Mouse (Mus musculus) limb, embryonic 11.5 days (tissue): ENCODE measurements around the gene Top2a. TPM values are rescaled to one million over a fixed set of nuclear protein-coding genes. Genes with fewer than 3 reads are reported as not detected.
A peak's percentile ranks its signal among the peaks of the same experiment; 100 is the strongest.

Experiments used
- ATAC-seq: fragments of 200-750 bp; cut with Nextera tagmentation; 2 replicates; pipeline ENCODE4 v1.8.0; 2017; ENCODE audit warnings: low read depth; ENCODE audit not compliant: insufficient number of reproducible peaks, low FRiP score, low TSS enrichment
- DNase-seq: peaks from one replicate; pipeline ENCODE4 v3.0.0-alpha.2; 2015; ENCODE audit warnings: low spot score
- H3K27ac ChIP-seq: fragments of 300-500 bp; sonication (generic); replicated peaks from 2 replicates; pipeline ENCODE4 v1.5.1; 2014; ENCODE audit warnings: low read depth, mild to moderate bottlenecking, low read length
- H3K27me3 ChIP-seq: fragments of 300-500 bp; sonication (generic); 2 replicates; pipeline ENCODE4 v1.6.1; 2014; ENCODE audit warnings: mild to moderate bottlenecking, low read length, mixed read lengths; ENCODE audit not compliant: control insufficient read depth, insufficient read depth
- H3K36me3 ChIP-seq: fragments of 300-500 bp; sonication (generic); 2 replicates; pipeline ENCODE4 v1.6.1; 2014; ENCODE audit warnings: mild to moderate bottlenecking, low read length, moderate library complexity, mixed read lengths; ENCODE audit not compliant: control insufficient read depth, insufficient read depth
- H3K4me1 ChIP-seq: fragments of 300-500 bp; sonication (generic); 2 replicates; pipeline ENCODE4 v1.6.1; 2014; ENCODE audit warnings: low read length, mixed read lengths; ENCODE audit not compliant: control insufficient read depth, insufficient read depth
- H3K4me2 ChIP-seq: fragments of 300-500 bp; sonication (generic); 2 replicates; pipeline ENCODE4 v1.6.1; 2014; ENCODE audit warnings: low read depth, mild to moderate bottlenecking, moderate library complexity; ENCODE audit not compliant: severe bottlenecking
- H3K4me3 ChIP-seq: fragments of 300-500 bp; sonication (generic); 2 replicates; pipeline ENCODE4 v1.5.1; 2014; ENCODE audit warnings: low read depth, low read length
- H3K9ac ChIP-seq: fragments of 300-500 bp; sonication (generic); 2 replicates; pipeline ENCODE4 v1.6.1; 2014; ENCODE audit warnings: mild to moderate bottlenecking, low read length
- H3K9me3 ChIP-seq: fragments of 300-500 bp; sonication (generic); 2 replicates; pipeline ENCODE4 v1.6.1; 2016; ENCODE audit warnings: low read length; ENCODE audit not compliant: control insufficient read depth
- WGBS: fragments of 180-500 bp; shearing (Covaris S2); extraction: QIAGEN DNeasy Blood & Tissue Kit; methylation state at CpG from one replicate; pipeline ENCODE4 v1.1.7; 2014; 5-methylcytosine and 5-hydroxymethylcytosine counted together
- polyA plus RNA-seq: library from polyadenylated mRNA; unstranded; fragments of >200 nt; fragmentation: Nextera tagmentation; extraction: Ambion mirVana; gene quantifications from 2 replicates; pipeline ENCODE4 v1.2.1, GENCODE M21; 2014

Gene Top2a
- polyA plus RNA-seq, 1 experiment from 2014 or later, result 422 TPM

- H3K4me3 ChIP-seq, result no peak overlapping the region
- H3K36me3 ChIP-seq, result peaks cover 13% of the 10 kb centered on the region
- DNase-seq (no peak), ATAC-seq (no peak)
- no peak overlapping the region for H3K9ac ChIP-seq
- no peak overlapping the region for H3K27ac ChIP-seq
- no peak overlapping the region for H3K4me2 ChIP-seq
- H3K9me3 ChIP-seq, result no peaks in the 10 kb centered on the region
- peaks cover 42% of the 10 kb centered on the region for H3K4me1 ChIP-seq
- H3K27me3 ChIP-seq, result no peaks in the 10 kb centered on the region
- WGBS, result 87% methylated on average over 7 of the region's 7 CpGs
These were observed 74.0 kb downstream of the Top2a start for GRCm38 (mm10) chr11:98949958-98950460.

DNA sequence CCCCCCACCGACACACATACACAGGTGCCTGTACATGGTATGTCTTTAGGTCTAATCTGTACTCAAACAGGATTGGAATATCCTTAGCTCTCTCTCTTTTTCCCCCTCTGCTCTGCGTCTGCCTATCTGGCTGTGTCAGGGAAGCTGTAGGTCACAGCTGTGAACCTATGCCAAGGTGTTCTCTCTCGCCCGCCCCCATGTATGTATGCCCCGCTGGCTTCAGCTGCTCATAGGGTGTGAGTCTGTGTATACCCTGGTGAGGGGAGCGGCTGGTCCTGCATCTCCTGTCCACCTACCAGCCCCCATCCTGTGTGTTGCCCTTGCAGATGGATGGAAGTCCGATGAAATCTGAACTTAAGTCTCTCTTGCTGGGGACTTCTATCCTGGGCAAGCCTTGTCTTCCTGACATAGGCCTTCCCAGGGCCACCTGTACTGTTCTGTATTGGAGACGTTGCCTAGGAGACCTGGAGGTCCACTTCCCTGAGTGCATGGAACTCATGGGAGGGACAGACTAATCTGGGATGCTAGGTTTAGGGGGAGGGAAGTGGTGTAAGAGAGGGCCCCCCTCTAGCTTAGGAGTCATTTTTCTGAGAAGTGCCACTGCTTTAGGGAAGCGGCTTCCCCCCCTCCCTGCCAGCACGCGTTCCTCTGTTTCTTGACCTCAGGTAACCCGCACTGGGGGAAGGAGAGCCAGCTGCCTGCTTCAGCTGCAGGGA is 74.6 kb downstream of the Top2a start:
- peaks cover 42% of the 10 kb centered on the region for H3K4me1 ChIP-seq
- no peak overlapping the region for H3K4me3 ChIP-seq
- H3K36me3 ChIP-seq, result peaks cover 13% of the 10 kb centered on the region
- DNase-seq (no peak), ATAC-seq (no peak)
- 77% methylated on average over 12 of the region's 12 CpGs for WGBS
- no peaks in the 10 kb centered on the region for H3K27me3 ChIP-seq
- no peak overlapping the region for H3K9ac ChIP-seq
- H3K4me2 ChIP-seq, result no peak overlapping the region
- H3K27ac ChIP-seq, result no peak overlapping the region
- no peaks in the 10 kb centered on the region for H3K9me3 ChIP-seq

DNA sequence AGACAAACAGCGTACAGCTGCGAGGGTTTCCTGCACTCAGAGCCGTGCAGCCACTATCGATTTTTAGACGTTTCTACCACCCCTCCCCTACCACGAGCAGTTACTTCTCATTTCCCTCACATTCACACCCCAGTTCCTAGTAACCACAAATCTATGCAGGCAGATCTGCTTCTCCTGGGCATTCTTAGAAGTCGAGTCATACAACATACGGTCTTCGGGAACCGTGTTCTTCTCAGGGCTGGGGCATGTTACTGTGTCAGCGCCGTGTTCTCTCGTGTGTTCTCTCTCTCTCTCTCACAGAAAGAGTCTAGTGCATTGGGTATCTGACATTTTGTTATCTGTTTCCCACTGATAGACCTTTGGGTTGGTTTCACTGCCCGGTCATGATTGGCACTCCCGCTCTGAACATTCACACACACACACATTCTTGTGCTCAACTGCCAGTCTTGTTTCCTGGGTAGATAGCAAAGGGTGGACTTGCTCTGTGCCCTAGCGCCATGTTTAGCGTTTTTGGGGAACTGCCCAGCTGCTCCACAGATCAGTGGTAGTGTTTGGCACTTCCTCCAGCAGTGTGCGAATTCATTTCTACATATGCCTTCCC is 75.9 kb downstream of the Top2a start:
- Histone ChIP-seq H3K4me1 (peaks cover 43% of the 10 kb centered on the region), H3K9me3 (no peaks in the 10 kb centered on the region), H3K36me3 (peaks cover 13% of the 10 kb centered on the region), H3K4me2 (no peak overlapping the region), H3K27me3 (no peaks in the 10 kb centered on the region), H3K4me3 (no peak overlapping the region), H3K9ac (no peak overlapping the region), H3K27ac (no peak overlapping the region)
- 86% methylated on average over 18 of the region's 18 CpGs for WGBS
- no peak for DNase-seq
- no peak for ATAC-seq

DNA sequence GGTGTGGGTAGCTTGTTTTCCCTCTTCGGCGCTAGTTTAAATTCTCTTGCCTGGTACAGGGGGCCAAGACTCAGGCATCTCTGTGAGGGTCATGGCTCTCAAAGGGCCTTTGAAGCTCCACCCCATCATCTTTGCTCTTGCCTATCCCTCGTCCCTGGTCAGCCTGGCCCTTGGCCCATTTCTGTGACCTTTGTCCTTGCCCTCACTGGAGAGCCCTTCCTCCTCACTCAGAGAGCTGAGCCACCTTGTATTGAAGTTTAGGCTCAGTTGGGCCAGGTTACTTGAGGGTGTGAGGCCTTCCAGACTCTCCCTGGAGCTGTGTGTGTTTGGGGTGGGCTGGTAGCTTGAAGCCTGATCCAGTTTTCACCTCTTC is 78.4 kb downstream of the Top2a start:
- Histone ChIP-seq H3K4me1 (peaks cover 56% of the 10 kb centered on the region), H3K9ac (no peak overlapping the region), H3K27ac (no peak overlapping the region), H3K9me3 (no peaks in the 10 kb centered on the region), H3K4me2 (no peak overlapping the region), H3K36me3 (peaks cover 7% of the 10 kb centered on the region), H3K27me3 (no peaks in the 10 kb centered on the region), H3K4me3 (no peak overlapping the region)
- no peak for ATAC-seq
- no peak for DNase-seq
- 59% methylated on average over 3 of the region's 3 CpGs for WGBS

DNA sequence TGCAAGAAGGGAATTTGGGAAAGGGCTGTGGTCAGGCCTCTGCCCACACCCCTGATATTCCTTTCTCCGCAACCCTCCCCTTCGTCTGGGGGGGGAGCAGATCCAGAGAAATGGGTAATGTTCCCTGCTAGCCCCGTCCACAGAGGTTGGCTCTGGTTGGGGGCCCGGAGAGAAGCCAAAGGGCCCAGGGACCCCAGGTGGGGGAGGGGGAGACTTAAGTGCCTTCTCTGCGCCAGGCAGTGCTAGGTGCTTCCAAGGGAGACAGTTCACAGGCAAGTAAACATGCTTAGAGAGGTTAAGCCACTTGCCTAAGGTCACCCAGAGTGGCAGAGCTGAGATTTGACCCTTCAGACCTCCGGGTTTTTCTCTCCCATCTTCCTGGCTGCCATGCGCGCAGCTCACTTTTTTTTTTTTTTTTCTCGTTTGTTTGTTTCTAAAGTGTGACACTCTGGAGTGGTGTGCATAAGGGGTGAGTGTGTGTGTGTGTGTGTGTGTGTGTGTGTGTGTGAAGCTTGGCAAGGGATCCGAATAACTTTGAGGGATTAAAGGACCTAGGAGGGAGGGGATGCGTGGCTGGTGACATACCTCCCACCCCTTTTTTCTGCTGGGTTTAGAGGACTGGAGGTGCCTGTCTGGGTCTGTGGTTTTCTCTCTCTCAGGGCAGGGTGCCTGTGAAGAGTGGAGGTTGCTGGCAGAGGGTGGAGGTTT is 78.9 kb downstream of the Top2a start:
- peaks cover 58% of the 10 kb centered on the region for H3K4me1 ChIP-seq
- 0 out of 2 replicates have a peak, but pooled peaks cover 2% of the 10 kb centered on the region for H3K36me3 ChIP-seq
- no peak for ATAC-seq
- no peak overlapping the region for H3K9ac ChIP-seq
- DNase-seq, result no peak
- H3K4me2 ChIP-seq, result no peak overlapping the region
- H3K27ac ChIP-seq, result no peak overlapping the region
- WGBS, result 35% methylated on average over 11 of the region's 11 CpGs
- no peaks in the 10 kb centered on the region for H3K9me3 ChIP-seq
- H3K27me3 ChIP-seq, result no peaks in the 10 kb centered on the region
- no peak overlapping the region for H3K4me3 ChIP-seq

- 41% methylated on average over 14 of the region's 14 CpGs for WGBS
- H3K9me3 ChIP-seq, result no peaks in the 10 kb centered on the region
- ATAC-seq (no peak), DNase-seq (peak; percentile 41)
- H3K9ac ChIP-seq, result no peak overlapping the region
- peak overlapping the region; percentile 72 for H3K27ac ChIP-seq
- H3K27me3 ChIP-seq, result no peaks in the 10 kb centered on the region
- H3K4me2 ChIP-seq, result peak overlapping the region; percentile 28
- peaks cover 70% of the 10 kb centered on the region for H3K4me1 ChIP-seq
- H3K4me3 ChIP-seq, result no peak overlapping the region; the same call in 1 of the 2 replicates
- 0 out of 2 replicates have a peak, but pooled peaks cover 2% of the 10 kb centered on the region for H3K36me3 ChIP-seq
These were observed 80.1 kb downstream of the Top2a start for GRCm38 (mm10) chr11:98943741-98944461.

Other genes starting within 250 kb of the Top2a start
- 1.0 and 1.1 TPM in 2 replicates for gene Nr1d1, start 248.9 kb downstream of the Top2a start, polyA plus RNA-seq
- 24.6 and 25.6 TPM in 2 replicates for gene Msl1, start 228.7 kb downstream of the Top2a start, polyA plus RNA-seq
- gene Casc3, start 219.3 kb downstream of the Top2a start, polyA plus RNA-seq, result 44.9 and 51.1 TPM in 2 replicates
- 2.2 and 2.8 TPM in 2 replicates for gene Rapgefl1, start 187.4 kb downstream of the Top2a start, polyA plus RNA-seq
- gene Wipf2, start 160.6 kb downstream of the Top2a start, polyA plus RNA-seq, result 6.3 and 7.4 TPM in 2 replicates
- gene Cdc6, start 116.4 kb downstream of the Top2a start, polyA plus RNA-seq, result 58.7 and 63.4 TPM in 2 replicates
- 46.7 and 48.7 TPM in 2 replicates for gene Rara, start 96.4 kb downstream of the Top2a start, polyA plus RNA-seq
- gene Gjd3, start 41.2 kb downstream of the Top2a start, polyA plus RNA-seq, result 0.40 TPM in 1 of 2 replicates, not detected in the other
- gene Igfbp4, start 17.1 kb upstream of the Top2a start, polyA plus RNA-seq, result 799 and 884 TPM in 2 replicates
- gene Tns4, start 65.1 kb upstream of the Top2a start, polyA plus RNA-seq, result 1.2 and 1.6 TPM in 2 replicates
- gene Ccr7, start 130.9 kb upstream of the Top2a start, polyA plus RNA-seq, result 1.0 and 1.3 TPM in 2 replicates
- 261 and 272 TPM in 2 replicates for gene Smarce1, start 206.8 kb upstream of the Top2a start, polyA plus RNA-seq
- gene Krt222, start 219.9 kb upstream of the Top2a start, polyA plus RNA-seq, result 0.13 and 0.16 TPM in 2 replicates